28 mouse cellular contexts compared by ENCODE assay signal in genomic region chr3:118177446-118177845, GRCm38 (mm10).
"Had no signal": no experiment of that assay in that cellular context is flagged by ENCODE, and none has a peak within 500 bp of the region (broad histone marks: within the 10 kb centered on the region; RNA-seq: fewer than 3 reads in every experiment).

No protein-coding gene starts in this region.

- H3K36me3 ChIP-seq: limb, embryonic 10.5 days; limb, embryonic 12.5 days; limb, embryonic 13.5 days; limb, embryonic 15.5 days; liver, embryonic 12.5 days; liver, embryonic 13.5 days; liver, embryonic 15.5 days; lung, embryonic 15.5 days; midbrain, embryonic 10.5 days; midbrain, embryonic 12.5 days; midbrain, embryonic 13.5 days; midbrain, embryonic 15.5 days; neural tube, embryonic 12.5 days had no signal

- H3K27ac ChIP-seq: limb, embryonic 10.5 days; limb, embryonic 12.5 days; limb, embryonic 13.5 days; limb, embryonic 15.5 days; liver, embryonic 12.5 days; liver, embryonic 13.5 days; liver, embryonic 14.5 days; liver, embryonic 15.5 days; lung, embryonic 15.5 days; macrophage; midbrain, embryonic 10.5 days; midbrain, embryonic 12.5 days; midbrain, embryonic 13.5 days; midbrain, embryonic 15.5 days; neural tube, embryonic 12.5 days had no signal

- H3K9me3 ChIP-seq: limb, embryonic 10.5 days; limb, embryonic 12.5 days; limb, embryonic 13.5 days; limb, embryonic 15.5 days; liver, embryonic 12.5 days; liver, embryonic 15.5 days; lung, embryonic 15.5 days; megakaryocyte, embryonic 14.5 days; midbrain, embryonic 10.5 days; midbrain, embryonic 12.5 days; midbrain, embryonic 13.5 days; midbrain, embryonic 15.5 days; neural tube, embryonic 12.5 days had no signal

- H3K4me1 ChIP-seq: limb, embryonic 10.5 days; limb, embryonic 12.5 days; limb, embryonic 13.5 days; limb, embryonic 15.5 days; liver, embryonic 12.5 days; liver, embryonic 13.5 days; liver, embryonic 15.5 days; lung, embryonic 15.5 days; midbrain, embryonic 10.5 days; midbrain, embryonic 12.5 days; midbrain, embryonic 13.5 days; midbrain, embryonic 15.5 days; neural tube, embryonic 12.5 days had no signal

- H3K27me3 ChIP-seq: limb, embryonic 12.5 days; limb, embryonic 13.5 days; limb, embryonic 15.5 days; liver, embryonic 12.5 days; liver, embryonic 13.5 days; liver, embryonic 15.5 days; lung, embryonic 15.5 days; megakaryocyte, embryonic 14.5 days; midbrain, embryonic 12.5 days; midbrain, embryonic 13.5 days; midbrain, embryonic 15.5 days; neural tube, embryonic 12.5 days had no signal

- DNase-seq: left cerebral cortex, postnatal 4 days; liver; liver, embryonic 13.5 days; liver, postnatal 0 days; lung, adult 18-20 months; lung, adult 2 months; lung, embryonic 14.5 days; lung, postnatal 10 days; lung, postnatal 14 days; lung, postnatal 36 days; lung, postnatal 4 days; midbrain, embryonic 14.5 days had no signal

- H3K4me3 ChIP-seq: limb, embryonic 10.5 days; limb, embryonic 12.5 days; limb, embryonic 13.5 days; limb, embryonic 15.5 days; liver, embryonic 12.5 days; liver, embryonic 13.5 days; liver, embryonic 15.5 days; lung, embryonic 15.5 days; megakaryocyte, embryonic 14.5 days; midbrain, embryonic 10.5 days; midbrain, embryonic 12.5 days; midbrain, embryonic 13.5 days; midbrain, embryonic 15.5 days; myocyte; neural tube, embryonic 12.5 days had no signal

- H3K9ac ChIP-seq: limb, embryonic 12.5 days; limb, embryonic 13.5 days; limb, embryonic 15.5 days; liver, embryonic 12.5 days; liver, embryonic 13.5 days; liver, embryonic 14.5 days; liver, embryonic 15.5 days; liver, postnatal 0 days; lung, embryonic 14.5 days; lung, embryonic 15.5 days; midbrain, embryonic 12.5 days; midbrain, embryonic 13.5 days; midbrain, embryonic 15.5 days; neural tube, embryonic 12.5 days had no signal
